Mouse (Mus musculus): ENCODE results near the gene Cntnap2. TPM values are rescaled to one million over a fixed set of nuclear protein-coding genes. Genes with fewer than 3 reads are reported as not detected.
"Not testable (repeated sequence)": the region's sequence is repeated elsewhere in the genome, so short reads cannot be mapped to it uniquely, and the experiment has no call there.

The Cntnap2 gene
- total RNA-seq, 4 experiments from 2014 or later: not detected

- DNase-seq (ENCODE audit: low spot score): no peak
Observed at GRCm38 (mm10) chr6:47243863-47244606, 2184.9 kb downstream of the Cntnap2 start.

- DNase-seq (ENCODE audit: low spot score): no peak
Observed at GRCm38 (mm10) chr6:47244642-47245041, 2185.5 kb downstream of the Cntnap2 start.

GRCm38 (mm10) chr6:47255270-47255669 lies 2196.1 kb downstream of the Cntnap2 start:
- DNase-seq (ENCODE audit: low spot score): no peak

GRCm38 (mm10) chr6:47256227-47256887 lies 2197.2 kb downstream of the Cntnap2 start:
- DNase-seq (ENCODE audit: low spot score): no peak

GRCm38 (mm10) chr6:47256918-47257506 lies 2197.9 kb downstream of the Cntnap2 start:
- DNase-seq (ENCODE audit: low spot score): no peak

GRCm38 (mm10) chr6:47259626-47260114 lies 2200.5 kb downstream of the Cntnap2 start:
- DNase-seq (ENCODE audit: low spot score): no peak

- DNase-seq (ENCODE audit: low spot score): no peak
Observed at GRCm38 (mm10) chr6:47267236-47267635, 2208.1 kb downstream of the Cntnap2 start.

GRCm38 (mm10) chr6:47269455-47269854 lies 2210.3 kb downstream of the Cntnap2 start:
- DNase-seq (ENCODE audit: low spot score): no peak

GRCm38 (mm10) chr6:47271576-47271975 lies 2212.4 kb downstream of the Cntnap2 start:
- no peak for DNase-seq (ENCODE audit: low spot score)

- no peak for DNase-seq (ENCODE audit: low spot score)
Observed at GRCm38 (mm10) chr6:47272606-47273575, 2213.7 kb downstream of the Cntnap2 start.

GRCm38 (mm10) chr6:47275065-47275464 lies 2215.9 kb downstream of the Cntnap2 start:
- DNase-seq (ENCODE audit: low spot score): no peak

GRCm38 (mm10) chr6:47279183-47279582 lies 2220.0 kb downstream of the Cntnap2 start:
- no peak for DNase-seq (ENCODE audit: low spot score)

GRCm38 (mm10) chr6:47281584-47281983 lies 2222.4 kb downstream of the Cntnap2 start:
- no peak for DNase-seq (ENCODE audit: low spot score)

GRCm38 (mm10) chr6:47284794-47285193 lies 2225.6 kb downstream of the Cntnap2 start:
- DNase-seq (ENCODE audit: low spot score): no peak

- DNase-seq (ENCODE audit: low spot score): no peak
Observed at GRCm38 (mm10) chr6:47285742-47286141, 2226.6 kb downstream of the Cntnap2 start.

GRCm38 (mm10) chr6:47286247-47286967 lies 2227.2 kb downstream of the Cntnap2 start:
- not testable (repeated sequence) for DNase-seq (ENCODE audit: low spot score)

GRCm38 (mm10) chr6:47287722-47288121 lies 2228.6 kb downstream of the Cntnap2 start:
- DNase-seq (ENCODE audit: low spot score): no peak

GRCm38 (mm10) chr6:47291973-47292372 lies 2232.8 kb downstream of the Cntnap2 start:
- no peak for DNase-seq (ENCODE audit: low spot score)

GRCm38 (mm10) chr6:47292437-47292836 lies 2233.3 kb downstream of the Cntnap2 start:
- no peak for DNase-seq (ENCODE audit: low spot score)

- no peak for DNase-seq (ENCODE audit: low spot score)
Observed at GRCm38 (mm10) chr6:47294433-47294832, 2235.3 kb downstream of the Cntnap2 start.

Measured in heart, adult 8-10 months (tissue).